Mouse (Mus musculus) limb, embryonic 10.5 days (tissue): ENCODE measurements around the gene 1700013F07Rik. TPM values are rescaled to one million over a fixed set of nuclear protein-coding genes. Genes with fewer than 3 reads are reported as not detected.

Experiments
- DNase-seq: peaks from one replicate; pipeline ENCODE4 v3.0.0-alpha.2; 2017; ENCODE audit warnings: low spot score
- H3K27ac ChIP-seq: fragments of 300-500 bp; sonication (generic); 2 replicates; pipeline ENCODE4 v1.5.1; 2016; ENCODE audit warnings: mild to moderate bottlenecking
- H3K27me3 ChIP-seq: fragments of 300-500 bp; sonication (generic); 2 replicates; pipeline ENCODE4 v1.6.1; 2016; ENCODE audit warnings: low read depth, mild to moderate bottlenecking; ENCODE audit not compliant: poor library complexity, severe bottlenecking
- H3K36me3 ChIP-seq: fragments of 300-500 bp; sonication (generic); 2 replicates; pipeline ENCODE4 v1.6.1; 2016; ENCODE audit warnings: mild to moderate bottlenecking, moderate library complexity
- H3K4me1 ChIP-seq: fragments of 300-500 bp; sonication (generic); 2 replicates; pipeline ENCODE4 v1.6.1; 2016
- H3K4me3 ChIP-seq: fragments of 300-500 bp; sonication (generic); 2 replicates; pipeline ENCODE4 v1.5.1; 2016; ENCODE audit warnings: mild to moderate bottlenecking, moderate library complexity
- H3K9me3 ChIP-seq: fragments of 300-500 bp; sonication (generic); replicated peaks from 2 replicates; pipeline ENCODE4 v1.6.1; 2016; ENCODE audit warnings: mild to moderate bottlenecking
- WGBS: fragments of 180-500 bp; shearing (Covaris S2); methylation state at CpG from one replicate; pipeline ENCODE4 v1.1.7; 2016; 5-methylcytosine and 5-hydroxymethylcytosine counted together
- microRNA-seq: library from miRNA; unstranded; fragments of <30 nt; microRNA quantifications from one replicate; pipeline ENCODE4, GENCODE M21; 2017
- polyA plus RNA-seq: library from polyadenylated mRNA; unstranded; fragments of >200 nt; fragmentation: Nextera tagmentation; extraction: Ambion mirVana; gene quantifications from 2 replicates; pipeline ENCODE4 v1.2.1, GENCODE M21; 2016

The 1700013F07Rik gene
- polyA plus RNA-seq, 1 experiment from 2014 or later = 0.20 TPM

GRCm38 (mm10) chr3:108591530-108592522 is 57.9 kb downstream of the 1700013F07Rik start:
- Histone ChIP-seq H3K36me3 (no peaks in the 10 kb centered on the region), H3K27ac (peak overlapping the region; percentile 73; the same call in 1 of the 2 replicates), H3K9me3 (no peaks in the 10 kb centered on the region), H3K4me1 (peaks cover 18% of the 10 kb centered on the region), H3K4me3 (peak overlapping the region; percentile 87), H3K27me3 (no peaks in the 10 kb centered on the region)
- WGBS = under 1% methylated on average over 60 of the region's 61 CpGs
- peak; percentile 67 for DNase-seq

Small RNA genes within 50 kb of the gene (microRNA-seq; reads per million reads assigned to microRNA genes)
- not detected for gene Gm22860

Other genes starting within 250 kb of the 1700013F07Rik start
- 0.15 TPM in 1 of 2 replicates, not detected in the other for gene Mybphl, start 169.2 kb upstream of the 1700013F07Rik start, polyA plus RNA-seq
- 96.6 and 100 TPM in 2 replicates for gene Psrc1, start 150.3 kb upstream of the 1700013F07Rik start, polyA plus RNA-seq
- 4.0 and 4.4 TPM in 2 replicates for gene Celsr2, start 118.6 kb upstream of the 1700013F07Rik start, polyA plus RNA-seq
- gene Sars, start 88.9 kb upstream of the 1700013F07Rik start, polyA plus RNA-seq = 117 and 125 TPM in 2 replicates
- 0.28 and 0.40 TPM in 2 replicates for gene 5330417C22Rik, start 2.4 kb downstream of the 1700013F07Rik start, polyA plus RNA-seq
- 25.2 and 34.9 TPM in 2 replicates for gene Tmem167b, start 28.3 kb downstream of the 1700013F07Rik start, polyA plus RNA-seq
- gene Taf13, start 37.5 kb downstream of the 1700013F07Rik start, polyA plus RNA-seq = 47.3 and 53.2 TPM in 2 replicates
- gene Wdr47, start 57.1 kb downstream of the 1700013F07Rik start, polyA plus RNA-seq = 6.1 and 7.3 TPM in 2 replicates
- 51.8 and 61.3 TPM in 2 replicates for gene Clcc1, start 119.8 kb downstream of the 1700013F07Rik start, polyA plus RNA-seq
- gene Gpsm2, start 188.2 kb downstream of the 1700013F07Rik start, polyA plus RNA-seq = 73.9 and 85.3 TPM in 2 replicates
- gene Aknad1, start 205.5 kb downstream of the 1700013F07Rik start, polyA plus RNA-seq = 0.10 TPM in 1 of 2 replicates, not detected in the other